Mouse (Mus musculus): ENCODE data around the gene Tmem179b. TPM values are rescaled to one million over a fixed set of nuclear protein-coding genes. Genes with fewer than 3 reads are reported as not detected.

The Tmem179b gene
- polyA plus RNA-seq, 1 experiment from 2014 or later = 54.5 TPM

DNA sequence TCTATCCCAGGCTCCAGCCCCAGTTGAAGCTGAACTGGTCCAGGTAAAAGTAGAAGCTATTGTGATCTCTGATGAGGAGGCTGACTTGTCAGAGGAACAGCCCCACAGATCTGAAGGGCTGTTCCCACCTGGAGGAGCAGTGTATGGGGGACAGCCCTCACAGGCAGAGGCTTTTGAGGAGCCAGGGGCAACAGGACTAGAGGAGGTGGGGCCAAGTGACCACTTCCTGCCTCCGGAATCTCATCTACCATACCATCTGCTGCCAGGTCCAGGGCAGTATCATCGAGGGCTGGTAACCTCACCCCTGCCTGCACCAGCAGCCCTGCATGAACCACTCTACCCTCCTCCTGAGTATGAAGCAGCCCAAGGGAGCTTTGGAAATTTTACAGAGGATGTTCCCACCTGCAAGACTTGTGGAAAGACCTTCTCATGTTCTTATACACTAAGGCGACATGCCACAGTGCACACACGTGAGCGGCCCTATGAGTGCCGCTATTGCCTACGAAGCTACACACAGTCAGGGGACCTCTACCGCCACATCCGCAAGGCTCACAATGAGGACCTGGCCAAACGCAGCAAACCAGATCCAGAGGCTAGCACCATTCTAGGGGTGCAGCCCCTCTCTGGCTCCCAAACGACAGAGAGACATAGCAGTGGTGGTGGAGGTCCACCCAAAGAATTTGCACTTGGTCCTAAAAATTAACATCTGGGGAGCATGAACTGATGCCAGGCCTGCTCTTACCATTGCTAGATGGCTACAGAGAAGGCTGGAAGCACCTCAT lies 29.8 kb upstream of the Tmem179b start:
- Histone ChIP-seq H3K27ac (replicated peaks) (no peak overlapping the region), H3K36me3 (peaks cover 49% of the 10 kb centered on the region), H3K9me3 (no peaks in the 10 kb centered on the region), H3K9ac (no peak overlapping the region), H3K4me3 (no peak overlapping the region), H3K27me3 (replicated peaks) (no peaks in the 10 kb centered on the region), H3K4me1 (peaks cover 13% of the 10 kb centered on the region), H3K4me2 (no peak overlapping the region)
- no peak for ATAC-seq (ENCODE audit: extremely low read depth, insufficient number of reproducible peaks, low FRiP score, low TSS enrichment)
- 83% methylated on average over 11 of the region's 11 CpGs for WGBS

DNA sequence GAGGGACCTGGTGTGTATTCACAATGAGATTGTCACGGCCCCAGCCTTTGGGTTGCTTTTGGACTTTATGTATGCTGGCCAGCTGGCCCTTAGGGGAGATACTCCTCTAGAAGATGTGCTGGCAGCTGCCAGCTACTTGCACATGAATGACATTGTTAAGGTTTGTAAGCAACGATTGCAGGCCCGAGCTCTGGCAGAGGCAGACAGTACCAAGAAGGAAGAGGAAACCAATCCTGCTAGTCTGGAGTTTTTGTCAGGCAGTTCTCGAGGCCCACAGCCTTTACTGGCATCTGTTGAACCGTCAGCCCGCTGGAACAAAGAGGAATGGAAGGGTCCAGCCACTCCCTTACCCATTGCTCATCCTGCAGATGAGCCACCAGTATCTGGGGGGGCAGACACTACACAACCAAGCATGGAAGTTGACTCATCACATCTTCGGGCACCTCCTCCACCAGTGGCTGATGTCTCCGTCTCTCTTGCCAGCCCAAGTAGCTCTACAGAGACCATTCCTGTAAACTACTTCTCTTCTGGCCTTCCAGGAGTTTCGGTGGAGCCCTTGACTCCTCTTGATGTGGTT lies 29.0 kb upstream of the Tmem179b start:
- peaks cover 13% of the 10 kb centered on the region for H3K4me1 ChIP-seq
- H3K36me3 ChIP-seq = peaks cover 43% of the 10 kb centered on the region
- 84% methylated on average over 9 of the region's 9 CpGs for WGBS
- no peaks in the 10 kb centered on the region for H3K27me3 ChIP-seq (replicated peaks)
- H3K9ac ChIP-seq = peak overlapping the region; percentile 84; the same call in 1 of the 2 replicates
- peak overlapping the region; percentile 90; the same call in 1 of the 2 replicates for H3K27ac ChIP-seq (replicated peaks)
- H3K4me3 ChIP-seq = peak overlapping the region; percentile 76
- no peak for ATAC-seq (ENCODE audit: extremely low read depth, insufficient number of reproducible peaks, low FRiP score, low TSS enrichment)
- H3K4me2 ChIP-seq = peak overlapping the region; percentile 84
- H3K9me3 ChIP-seq = no peaks in the 10 kb centered on the region

DNA sequence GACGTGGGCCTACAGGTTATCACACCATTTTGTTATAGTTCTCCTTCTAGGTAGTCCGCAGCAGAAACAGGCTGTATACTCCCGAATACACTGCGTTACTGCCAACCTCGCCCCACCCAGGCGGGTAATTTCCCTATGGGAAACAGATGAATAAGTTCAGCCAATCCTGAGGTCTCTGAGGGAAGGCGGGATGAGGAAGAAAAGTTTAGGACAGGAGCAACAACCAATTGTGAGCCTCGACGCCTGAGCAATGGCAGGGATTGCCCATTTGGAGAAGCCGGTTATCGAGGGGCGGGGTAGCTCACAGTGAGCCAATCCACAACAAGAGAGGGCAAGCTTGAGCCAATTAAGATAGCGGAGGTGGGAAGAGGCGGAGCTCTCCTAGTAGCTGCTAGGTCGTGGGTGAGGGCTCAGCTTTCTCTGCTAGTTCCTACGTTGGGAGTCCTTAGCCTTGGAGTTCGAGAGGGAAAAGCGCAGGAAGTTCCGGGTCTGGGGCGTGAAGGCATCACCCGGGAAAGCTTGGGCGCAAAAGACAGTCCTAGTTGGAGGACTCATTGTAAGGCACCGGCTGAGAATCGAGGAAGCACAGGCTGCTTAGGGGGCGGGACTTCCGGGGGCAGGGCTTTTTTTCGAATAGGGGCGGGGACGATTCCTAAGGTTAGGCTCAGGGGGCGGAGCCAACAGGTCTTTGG lies 28.0 kb upstream of the Tmem179b start, which contains the start of gene Zbtb3:
Zbtb3 (plus strand) TSS at position 426 of the 692 bp plus-strand sequence.
- ATAC-seq (ENCODE audit: extremely low read depth, insufficient number of reproducible peaks, low FRiP score, low TSS enrichment) = peak; percentile 97
- H3K4me3 ChIP-seq = peak within 1 kb of the TSS; percentile 76
- H3K4me2 ChIP-seq = peak within 1 kb of the TSS; percentile 84
- no peaks in the 10 kb centered on the region for H3K27me3 ChIP-seq (replicated peaks)
- H3K27ac ChIP-seq (replicated peaks) = peak within 1 kb of the TSS; percentile 90
- H3K9ac ChIP-seq = peak within 1 kb of the TSS; percentile 84
- under 1% methylated on average over 30 of the region's 30 CpGs for WGBS
- H3K36me3 ChIP-seq = peaks cover 34% of the 10 kb centered on the region
- no peaks in the 10 kb centered on the region for H3K9me3 ChIP-seq
- H3K4me1 ChIP-seq = peaks cover 19% of the 10 kb centered on the region

DNA sequence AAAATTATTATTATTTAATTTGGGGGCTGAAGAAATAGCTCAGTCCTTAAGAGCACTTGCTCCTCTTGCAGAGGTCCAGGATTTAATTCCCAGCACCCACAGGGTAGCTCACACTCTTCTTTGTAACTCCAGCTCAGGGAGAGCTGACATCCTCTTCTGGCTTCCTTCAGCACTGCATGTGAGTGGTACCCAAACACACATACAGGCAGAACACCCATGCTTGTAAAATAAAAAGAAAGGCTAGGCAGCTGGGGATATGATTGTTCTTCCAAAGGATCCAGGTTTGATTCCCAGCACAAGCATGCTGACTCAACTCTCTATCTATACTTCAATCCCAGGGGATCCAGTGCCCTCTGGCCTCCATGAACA lies 24.7 kb upstream of the Tmem179b start:
- no peak for ATAC-seq (ENCODE audit: extremely low read depth, insufficient number of reproducible peaks, low FRiP score, low TSS enrichment)
- Histone ChIP-seq H3K9me3 (no peaks in the 10 kb centered on the region), H3K4me2 (peak overlapping the region; percentile 96), H3K27ac (replicated peaks) (no peak overlapping the region), H3K27me3 (replicated peaks) (no peaks in the 10 kb centered on the region), H3K4me3 (peak overlapping the region; percentile 93; the same call in 1 of the 2 replicates), H3K36me3 (peaks cover 28% of the 10 kb centered on the region), H3K4me1 (peaks cover 22% of the 10 kb centered on the region), H3K9ac (peak overlapping the region; percentile 94; the same call in 1 of the 2 replicates)

DNA sequence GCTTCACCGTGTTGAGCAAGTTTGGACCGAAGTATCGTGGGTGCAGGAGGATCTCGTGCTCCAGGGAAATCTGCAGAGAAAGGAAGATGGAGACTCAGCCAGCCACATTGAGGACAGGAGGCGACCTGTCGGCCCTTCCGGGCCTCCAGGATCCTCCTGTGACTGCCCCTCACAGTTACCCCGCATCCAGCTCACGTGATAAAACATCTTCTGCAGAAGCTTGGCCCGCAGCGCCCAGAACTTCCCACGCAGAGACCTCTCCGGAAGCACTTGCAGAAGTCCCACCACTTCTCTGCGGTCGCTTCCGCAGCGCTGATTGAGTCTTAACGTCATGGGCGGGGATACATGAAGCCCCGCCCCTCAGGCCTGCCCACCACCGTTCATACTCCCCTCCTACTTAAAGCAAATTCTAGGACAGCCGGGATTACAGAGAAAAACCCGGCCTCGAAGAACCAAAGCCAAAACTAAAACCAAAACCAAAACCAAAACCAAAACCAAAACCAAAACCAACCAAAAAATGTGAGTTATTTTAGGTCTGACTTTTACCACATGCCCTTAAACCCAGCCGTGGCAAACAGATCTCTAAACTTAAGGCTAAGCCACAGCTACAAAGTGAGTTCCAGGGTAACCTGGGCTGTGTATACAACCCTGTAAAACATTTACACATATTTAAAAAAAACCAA lies 24.1 kb upstream of the Tmem179b start, which contains the start of gene Polr2g:
Polr2g (minus strand) TSS at position 314 of the 683 bp plus-strand sequence.
- Histone ChIP-seq H3K4me3 (peak within 1 kb of the TSS; percentile 93), H3K9me3 (no peaks in the 10 kb centered on the region), H3K36me3 (peaks cover 32% of the 10 kb centered on the region), H3K9ac (peak within 1 kb of the TSS; percentile 94), H3K27me3 (replicated peaks) (no peaks in the 10 kb centered on the region), H3K4me1 (peaks cover 22% of the 10 kb centered on the region), H3K27ac (replicated peaks) (peak within 1 kb of the TSS; percentile 80), H3K4me2 (peak within 1 kb of the TSS; percentile 96)
- WGBS = 1% methylated on average over 25 of the region's 25 CpGs
- ATAC-seq (ENCODE audit: extremely low read depth, insufficient number of reproducible peaks, low FRiP score, low TSS enrichment) = peak; percentile 69; the same call in 1 of the 2 replicates

DNA sequence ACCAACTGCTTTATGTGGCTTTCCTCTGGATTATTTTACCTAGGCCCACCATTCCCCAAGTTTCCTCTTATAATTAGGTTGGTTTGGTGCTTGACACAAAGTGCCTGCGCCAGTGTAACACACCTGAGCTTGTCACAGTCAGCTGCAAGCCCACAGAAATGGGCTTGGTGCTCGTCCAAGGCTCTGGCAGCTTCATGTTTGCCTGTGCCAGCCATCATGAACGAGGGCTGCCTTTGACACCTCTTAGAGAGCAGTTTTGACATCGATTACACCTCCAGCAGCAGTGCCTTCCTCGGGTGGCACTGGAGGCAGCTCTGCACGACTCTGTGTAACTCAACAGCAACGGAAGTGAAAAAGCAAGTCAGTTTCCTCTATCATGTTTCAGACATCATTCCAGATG lies 15.9 kb upstream of the Tmem179b start:
- no peak overlapping the region for H3K4me3 ChIP-seq

DNA sequence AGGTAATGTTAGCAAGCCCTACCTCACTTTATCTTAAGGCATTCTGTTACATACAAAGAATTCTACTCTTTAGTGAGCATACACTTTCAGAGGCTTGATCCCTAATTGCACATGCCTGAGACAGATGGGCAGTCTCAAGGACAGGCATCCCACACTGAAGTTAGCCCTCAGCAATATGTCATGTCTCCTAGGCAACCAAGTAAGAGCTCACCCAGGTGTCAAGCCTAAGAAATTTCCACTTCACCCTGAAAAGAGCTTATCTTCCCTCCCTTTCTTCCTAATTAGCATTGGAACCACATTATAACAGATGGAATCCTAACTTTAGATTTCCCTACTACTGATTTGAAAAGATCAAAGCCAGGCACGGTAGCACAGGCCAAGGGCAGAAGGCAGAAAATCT lies 14.9 kb upstream of the Tmem179b start:
- Histone ChIP-seq H3K9ac (no peak overlapping the region), H3K36me3 (peaks cover 34% of the 10 kb centered on the region), H3K4me1 (peaks cover 13% of the 10 kb centered on the region), H3K4me2 (no peak overlapping the region), H3K27me3 (replicated peaks) (no peaks in the 10 kb centered on the region), H3K27ac (replicated peaks) (no peak overlapping the region), H3K4me3 (no peak overlapping the region), H3K9me3 (no peaks in the 10 kb centered on the region)
- WGBS = 74% methylated on average over 1 of the region's 1 CpGs
- ATAC-seq (ENCODE audit: extremely low read depth, insufficient number of reproducible peaks, low FRiP score, low TSS enrichment) = no peak

More for the DNA sequence above, 15.9 kb upstream of the Tmem179b start:
- H3K9me3 ChIP-seq = no peaks in the 10 kb centered on the region
- H3K27ac ChIP-seq (replicated peaks) = no peak overlapping the region
- no peak overlapping the region for H3K4me2 ChIP-seq
- no peak for ATAC-seq (ENCODE audit: extremely low read depth, insufficient number of reproducible peaks, low FRiP score, low TSS enrichment)
- no peak overlapping the region for H3K9ac ChIP-seq
- H3K4me1 ChIP-seq = peaks cover 8% of the 10 kb centered on the region
- H3K36me3 ChIP-seq = peaks cover 41% of the 10 kb centered on the region
- 74% methylated on average over 7 of the region's 7 CpGs for WGBS
- no peaks in the 10 kb centered on the region for H3K27me3 ChIP-seq (replicated peaks)

DNA sequence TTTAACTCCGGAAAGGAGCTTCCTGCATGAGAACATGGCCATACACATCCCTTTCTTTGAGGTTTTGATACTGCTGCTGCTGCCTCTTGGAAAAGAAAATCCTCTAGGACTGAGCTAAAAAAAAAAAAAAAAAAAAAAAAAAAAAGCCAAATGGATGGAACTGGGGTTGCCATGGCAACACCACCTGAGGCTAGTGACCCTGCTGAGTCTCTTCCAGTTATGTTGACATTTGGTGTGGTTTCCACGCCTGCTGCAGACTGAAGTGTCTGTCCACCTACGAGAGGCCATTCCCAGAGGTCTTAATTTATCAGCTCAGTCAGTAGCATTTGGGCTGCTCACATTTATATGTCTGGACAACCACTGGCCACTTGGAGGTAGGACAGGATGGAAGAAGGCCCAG lies 14.3 kb upstream of the Tmem179b start:
- H3K9me3 ChIP-seq = no peaks in the 10 kb centered on the region
- WGBS = 30% methylated on average over 3 of the region's 3 CpGs
- H3K4me3 ChIP-seq = no peak overlapping the region
- no peak overlapping the region for H3K9ac ChIP-seq
- H3K36me3 ChIP-seq = peaks cover 33% of the 10 kb centered on the region
- no peak overlapping the region for H3K4me2 ChIP-seq
- H3K4me1 ChIP-seq = peaks cover 13% of the 10 kb centered on the region
- no peak for ATAC-seq (ENCODE audit: extremely low read depth, insufficient number of reproducible peaks, low FRiP score, low TSS enrichment)
- H3K27me3 ChIP-seq (replicated peaks) = no peaks in the 10 kb centered on the region
- no peak overlapping the region for H3K27ac ChIP-seq (replicated peaks)

DNA sequence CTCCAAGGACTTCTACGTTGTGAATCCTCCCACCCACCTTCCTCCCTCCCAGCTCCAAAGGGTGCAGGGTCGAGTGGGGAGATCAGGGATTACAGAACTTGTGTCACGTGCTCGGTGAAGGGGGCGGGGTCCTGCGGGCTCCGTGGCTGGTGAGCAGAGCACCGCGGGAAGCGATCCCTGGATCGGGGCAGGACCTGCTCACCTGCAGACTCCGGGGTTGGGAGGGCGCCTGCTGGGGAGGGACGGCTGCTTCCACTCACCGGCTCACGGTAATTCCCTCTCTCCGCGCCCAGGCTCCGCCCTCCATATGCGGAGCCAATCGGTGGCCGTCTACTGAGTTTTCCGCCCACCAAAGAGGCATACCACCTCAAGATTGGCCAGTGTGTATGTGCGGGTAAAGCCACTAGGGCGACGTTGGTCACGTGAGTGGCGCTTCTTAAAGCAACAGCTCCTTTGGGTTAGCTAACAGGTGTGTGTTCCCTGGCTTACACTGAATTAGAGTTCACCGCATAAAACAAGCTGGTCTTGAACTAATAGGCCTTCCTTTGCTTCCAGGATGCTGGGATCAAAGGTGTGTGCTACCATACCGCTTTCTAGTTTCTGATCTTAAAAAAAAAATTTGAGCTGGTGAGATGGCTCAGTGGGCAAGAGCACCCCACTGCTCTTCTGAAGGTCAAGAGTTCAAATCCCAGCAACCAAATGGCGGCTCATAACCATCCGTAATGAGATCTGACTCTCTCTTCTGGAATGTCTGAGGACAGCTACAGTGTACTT lies 11.9 kb upstream of the Tmem179b start, which contains the start of gene Taf6l:
Taf6l (minus strand) TSS at position 410 of the 774 bp plus-strand sequence.
- Histone ChIP-seq H3K9ac (peak within 1 kb of the TSS; percentile 89), H3K4me1 (peaks cover 13% of the 10 kb centered on the region), H3K4me2 (peak within 1 kb of the TSS; percentile 81), H3K36me3 (peaks cover 36% of the 10 kb centered on the region), H3K9me3 (no peaks in the 10 kb centered on the region), H3K4me3 (peak within 1 kb of the TSS; percentile 81), H3K27me3 (replicated peaks) (no peaks in the 10 kb centered on the region), H3K27ac (replicated peaks) (peak within 1 kb of the TSS; percentile 83)
- 1% methylated on average over 32 of the region's 32 CpGs for whole genome bisulfite sequencing
- ATAC-seq (ENCODE audit: extremely low read depth, insufficient number of reproducible peaks, low FRiP score, low TSS enrichment) = peak; percentile 96

DNA sequence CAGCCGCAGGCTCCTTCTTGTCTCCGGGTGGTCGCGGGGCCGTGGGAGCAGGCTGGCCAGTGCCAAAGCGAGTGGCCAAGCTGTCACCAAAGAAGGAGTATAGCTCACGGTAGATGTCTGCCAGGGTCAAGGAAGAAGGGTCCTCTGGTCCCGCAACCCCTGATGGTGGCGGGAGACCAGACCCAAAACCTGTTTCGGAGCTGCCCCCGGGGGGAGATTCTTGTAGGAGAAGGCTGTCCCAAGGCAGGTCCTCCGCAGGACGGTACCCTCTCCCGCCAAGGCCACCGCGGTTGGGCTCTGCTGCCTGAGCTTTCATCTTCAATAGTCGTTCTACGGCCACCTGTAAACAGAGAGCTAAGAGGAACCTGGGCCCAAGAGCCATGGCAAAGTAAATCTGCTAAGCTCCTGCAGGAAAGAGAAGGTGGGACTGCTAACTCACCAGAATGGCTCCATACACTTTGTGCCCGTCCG lies 719 bp upstream of the Tmem179b start:
- Histone ChIP-seq H3K27ac (replicated peaks) (peak overlapping the region; percentile 98), H3K36me3 (peaks cover 64% of the 10 kb centered on the region), H3K9me3 (no peaks in the 10 kb centered on the region), H3K4me3 (peak overlapping the region; percentile 83), H3K4me2 (peak overlapping the region; percentile 92), H3K27me3 (replicated peaks) (no peaks in the 10 kb centered on the region), H3K9ac (peak overlapping the region; percentile 93), H3K4me1 (peaks cover 38% of the 10 kb centered on the region)
- no peak for ATAC-seq (ENCODE audit: extremely low read depth, insufficient number of reproducible peaks, low FRiP score, low TSS enrichment)
- 3% methylated on average over 20 of the region's 20 CpGs for WGBS
